8 mouse cellular contexts compared by ENCODE assay signal in the genomic region with DNA sequence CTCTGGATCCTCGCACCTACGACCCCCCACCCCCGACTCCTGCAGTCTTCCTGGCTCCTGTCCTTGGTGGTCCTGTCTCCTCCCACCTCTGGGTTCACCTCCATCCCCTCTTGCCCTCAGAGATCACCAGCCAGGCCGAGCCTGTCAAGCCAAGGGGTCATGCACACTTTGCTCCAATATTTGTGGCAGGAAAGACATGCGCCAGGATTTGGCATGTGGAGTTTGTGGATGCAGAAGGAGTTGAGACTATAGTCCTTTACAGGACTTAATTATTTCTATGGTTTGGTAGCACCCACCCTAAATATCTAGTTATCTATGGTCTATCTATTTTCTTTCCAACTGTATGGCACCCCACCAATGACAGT. TPM values are rescaled to one million over a fixed set of nuclear protein-coding genes. Genes with fewer than 3 reads are reported as not detected.
DNase-seq lines count a peak whose midpoint lies in the region; ATAC-seq and TF ChIP-seq lines count a peak whose summit lies in the region.

No protein-coding gene starts in this region.

- H3K9ac ChIP-seq in liver, embryonic 12.5 days, result peak overlapping the region; percentile 65; the same call in 1 of the 2 replicates

- H3K36me3 ChIP-seq in thymus, adult 2 months (ENCODE audit: control insufficient read depth, insufficient read depth, low read length), result no peaks in the 10 kb centered on the region
- H3K36me3 ChIP-seq in liver, embryonic 12.5 days, result no peaks in the 10 kb centered on the region

- peaks cover 9% of the 10 kb centered on the region for H3K4me1 ChIP-seq in thymus, adult 2 months (replicated peaks; ENCODE audit: control insufficient read depth, insufficient read depth, low read length)
- peaks cover 14% of the 10 kb centered on the region for H3K4me1 ChIP-seq in liver, embryonic 12.5 days

- H3K9me3 ChIP-seq in liver, embryonic 12.5 days (replicated peaks), result no peaks in the 10 kb centered on the region

- peak overlapping the region; percentile 79 for H3K4me2 ChIP-seq in liver, embryonic 12.5 days

- no peak for TF ChIP-seq CTCF in gastrocnemius, adult 2 months (IDR thresholded peaks at IDR 0.05)
- no peak for TF ChIP-seq CTCF in thymus, adult 2 months (IDR thresholded peaks at IDR 0.05; ENCODE audit: borderline replicate concordance, control insufficient read depth, extremely low read depth, insufficient read depth, low read length, poor library complexity)

- peak overlapping the region; percentile 82 for H3K4me3 ChIP-seq in gastrocnemius, adult 2 months
- H3K4me3 ChIP-seq in thymus, adult 2 months (ENCODE audit: control insufficient read depth, insufficient read depth, low read length), result peak overlapping the region; percentile 63
- peak overlapping the region; percentile 59 for H3K4me3 ChIP-seq in liver, embryonic 12.5 days

- intact Hi-C loops in gastrocnemius, adult 2 months (cut with DNase I), result loop anchor here (2.0 to 5.0 kb wide), 2 partner anchors 31 to 66 kb away; a partner anchor contains a TSS

- H3K27me3 ChIP-seq in thymus, adult 2 months (ENCODE audit: control insufficient read depth, insufficient read depth, low read length), result no peaks in the 10 kb centered on the region
- H3K27me3 ChIP-seq in liver, embryonic 12.5 days (replicated peaks), result no peaks in the 10 kb centered on the region; the same call in 1 of the 2 replicates

- H3K27ac ChIP-seq in gastrocnemius, adult 2 months, result peak overlapping the region; percentile 89
- H3K27ac ChIP-seq in thymus, adult 2 months (ENCODE audit: control insufficient read depth, insufficient read depth, low read length), result no peak overlapping the region
- no peak overlapping the region for H3K27ac ChIP-seq in liver, embryonic 12.5 days

- WGBS in thymus, adult 2 months, result 66% methylated on average over 5 of the region's 5 CpGs
- 16% methylated on average over 5 of the region's 5 CpGs for WGBS in liver, embryonic 12.5 days (ENCODE audit: insufficient replicate concordance)

- ATAC-seq in liver, embryonic 12.5 days, result no peak

- DNase-seq in gastrocnemius, adult 2 months, result no peak
- DNase-seq in gastrocnemius, postnatal 10 days, result no peak
- DNase-seq in thymus, adult 2 months, result no peak
- DNase-seq in thymus, postnatal 4 days, result no peak
- DNase-seq in adrenal gland, postnatal 14 days, result no peak
- no peak for DNase-seq in adrenal gland, postnatal 4 days (ENCODE audit: low spot score in 2 of 2)
- no peak for DNase-seq in frontal cortex, postnatal 36 days (ENCODE audit: low spot score in 2 of 2)

- TF ChIP-seq POLR2A in thymus, adult 2 months (IDR thresholded peaks at IDR 0.05; ENCODE audit: control insufficient read depth, extremely low read depth, insufficient read depth, low read length, poor library complexity), result no peak

RNA-seq across cellular contexts. Expression of a gene that starts 0.6 kb away (rescaled TPM):
- 10 to 100 TPM in 1 of 2 experiments, 1 to 10 TPM in 1; 5.4 to 14.2 TPM for total RNA-seq in gastrocnemius, adult 2 months (2021)
- 10 to 100 TPM; 14.8 to 15.2 TPM for total RNA-seq in gastrocnemius, postnatal 10 days (2021)
- 6.5 and 8.8 TPM in 2 replicates for polyA plus RNA-seq in thymus, adult 2 months (2012; rRNA removed)
- 1.4 TPM in 2 replicates for polyA plus RNA-seq in liver, embryonic 12.5 days (2016; fragmentation: Nextera tagmentation; extraction: Ambion mirVana)
- total RNA-seq in adrenal gland, postnatal 14 days (2021), result 28.0 and 31.0 TPM in 2 replicates
- total RNA-seq in adrenal gland, postnatal 4 days (2021), result 10 to 100 TPM; 41.9 to 44.3 TPM
